Mouse (Mus musculus) lung, postnatal 36 days (tissue): ENCODE measurements around the gene Ikzf1.

Experiments
- DNase-seq: peaks from one replicate; pipeline ENCODE4 v3.0.0; 2022; ENCODE audit warnings: mixed read lengths

Ikzf1 gene

GRCm38 (mm10) chr11:11690059-11690844 is 5.4 kb downstream of the Ikzf1 start:
- no peak for DNase-seq

GRCm38 (mm10) chr11:11690845-11691196 is 6.0 kb downstream of the Ikzf1 start:
- no peak for DNase-seq

- peak; percentile 56 for DNase-seq
These were observed 6.7 kb downstream of the Ikzf1 start for GRCm38 (mm10) chr11:11691324-11692058.

- DNase-seq, result no peak
These were observed 7.9 kb downstream of the Ikzf1 start for GRCm38 (mm10) chr11:11692558-11693166.

- no peak for DNase-seq
These were observed 8.6 kb downstream of the Ikzf1 start for GRCm38 (mm10) chr11:11693446-11693845.

- no peak for DNase-seq
These were observed 9.3 kb downstream of the Ikzf1 start for GRCm38 (mm10) chr11:11694072-11694471.

- DNase-seq, result no peak
These were observed 9.8 kb downstream of the Ikzf1 start for GRCm38 (mm10) chr11:11694472-11695177.

- no peak for DNase-seq
These were observed 10.5 kb downstream of the Ikzf1 start for GRCm38 (mm10) chr11:11695211-11695887.

- DNase-seq, result no peak
These were observed 11.1 kb downstream of the Ikzf1 start for GRCm38 (mm10) chr11:11695907-11696306.

- DNase-seq, result no peak
These were observed 12.0 kb downstream of the Ikzf1 start for GRCm38 (mm10) chr11:11696814-11697213.

- DNase-seq, result no peak
These were observed 16.6 kb downstream of the Ikzf1 start for GRCm38 (mm10) chr11:11701378-11701777.

- no peak for DNase-seq
These were observed 19.0 kb downstream of the Ikzf1 start for GRCm38 (mm10) chr11:11703776-11704175.

GRCm38 (mm10) chr11:11708154-11708719 is 23.4 kb downstream of the Ikzf1 start:
- DNase-seq, result no peak

GRCm38 (mm10) chr11:11709311-11709710 is 24.5 kb downstream of the Ikzf1 start:
- DNase-seq, result no peak

- no peak for DNase-seq
These were observed 25.9 kb downstream of the Ikzf1 start for GRCm38 (mm10) chr11:11710718-11711117.

- DNase-seq, result no peak
These were observed 26.9 kb downstream of the Ikzf1 start for GRCm38 (mm10) chr11:11711748-11712147.

GRCm38 (mm10) chr11:11714676-11715075 is 29.9 kb downstream of the Ikzf1 start:
- no peak for DNase-seq

GRCm38 (mm10) chr11:11715963-11716691 is 31.3 kb downstream of the Ikzf1 start:
- DNase-seq, result no peak

GRCm38 (mm10) chr11:11716692-11717037 is 31.9 kb downstream of the Ikzf1 start:
- DNase-seq, result peak; percentile 40

GRCm38 (mm10) chr11:11717606-11718167 is 32.9 kb downstream of the Ikzf1 start:
- DNase-seq, result no peak

- no peak for DNase-seq
These were observed 34.9 kb downstream of the Ikzf1 start for GRCm38 (mm10) chr11:11719748-11720147.
